Mouse (Mus musculus) megakaryocyte-erythroid progenitor cell, adult 5 weeks (primary cell): ENCODE measurements around the gene Cilp2. TPM values are rescaled to one million over a fixed set of nuclear protein-coding genes. Genes with fewer than 3 reads are reported as not detected.

Experiments
- polyA plus RNA-seq: library from polyadenylated mRNA; stranded (reverse); fragments of >175 nt; gene quantifications from 2 replicates; pipeline ENCODE4 v1.2.3, GENCODE M21; 2012

Cilp2 gene
- polyA plus RNA-seq = 0.23 and 0.24 TPM in 2 replicates

GRCm38 (mm10) chr8:69887289-69888243 lies at the start of gene Cilp2:
TSS of gene Cilp2 (minus strand) at chr8:69887687.

GRCm38 (mm10) chr8:69902163-69903062 lies 14.9 kb upstream of the Cilp2 start, which contains the start of the genes Tssk6, Ndufa13 and Yjefn3:
TSS of gene Tssk6 (plus strand) at chr8:69902184.
TSS of gene Ndufa13 (minus strand) at chr8:69902558.
TSS of gene Yjefn3 (minus strand) at chr8:69902712.

GRCm38 (mm10) chr8:69832298-69832853 lies 55.1 kb downstream of the Cilp2 start, which contains the start of gene Pbx4:
TSS of gene Pbx4 (plus strand) at chr8:69832491.

Other genes with a start within 250 kb of the Cilp2 start
- gene Zfp964, start 233.2 kb downstream of the Cilp2 start, polyA plus RNA-seq = not detected in 2 replicates
- gene Zfp869, start 177.0 kb downstream of the Cilp2 start, polyA plus RNA-seq = 1.2 and 2.9 TPM in 2 replicates
- gene Zfp963, start 137.7 kb downstream of the Cilp2 start, polyA plus RNA-seq = 0.34 and 1.2 TPM in 2 replicates
- gene Gm20422, start 112.8 kb downstream of the Cilp2 start, polyA plus RNA-seq = 1.1 and 2.0 TPM in 2 replicates
- gene Atp13a1, start 96.5 kb downstream of the Cilp2 start, polyA plus RNA-seq = 66.9 and 72.1 TPM in 2 replicates
- gene Zfp866, start 96.5 kb downstream of the Cilp2 start, polyA plus RNA-seq = 0.95 and 1.9 TPM in 2 replicates
- gene Gmip, start 79.0 kb downstream of the Cilp2 start, polyA plus RNA-seq = 55.4 and 65.7 TPM in 2 replicates
- 1.4 and 1.8 TPM in 2 replicates for gene Lpar2, start 65.3 kb downstream of the Cilp2 start, polyA plus RNA-seq
- 53.7 and 82.5 TPM in 2 replicates for gene Pbx4, start 55.2 kb downstream of the Cilp2 start, polyA plus RNA-seq
- 2.6 and 4.7 TPM in 2 replicates for gene Tssk6, start 14.5 kb upstream of the Cilp2 start, polyA plus RNA-seq
- 142 and 151 TPM in 2 replicates for gene Ndufa13, start 14.9 kb upstream of the Cilp2 start, polyA plus RNA-seq
- 1.4 and 2.5 TPM in 2 replicates for gene Yjefn3, start 15.0 kb upstream of the Cilp2 start, polyA plus RNA-seq
- 94.1 and 106 TPM in 2 replicates for gene Gatad2a, start 108.7 kb upstream of the Cilp2 start, polyA plus RNA-seq
- gene Mau2, start 155.0 kb upstream of the Cilp2 start, polyA plus RNA-seq = 30.2 and 31.7 TPM in 2 replicates
- 39.8 and 41.2 TPM in 2 replicates for gene Sugp1, start 155.1 kb upstream of the Cilp2 start, polyA plus RNA-seq
- not detected in 2 replicates for gene Tm6sf2, start 185.2 kb upstream of the Cilp2 start, polyA plus RNA-seq
- 0.02 TPM in 1 of 2 replicates, not detected in the other for gene Hapln4, start 195.8 kb upstream of the Cilp2 start, polyA plus RNA-seq
- gene Ncan, start 233.2 kb upstream of the Cilp2 start, polyA plus RNA-seq = not detected in 2 replicates
- gene Nr2c2ap, start 243.6 kb upstream of the Cilp2 start, polyA plus RNA-seq = 18.9 and 22.4 TPM in 2 replicates